Mouse (Mus musculus) kidney, adult 2 months (tissue): ENCODE data around the gene Nkap.
A peak's percentile ranks its signal among the peaks of the same experiment; 100 is the strongest.

Source experiments
- CTCF ChIP-seq: fragments of 200-500 bp; conservative IDR thresholded peaks from 2 replicates; pipeline ENCODE4 v1.5.1; 2011; ENCODE audit warnings: low read depth, mild to moderate bottlenecking, control low read depth, low read length, moderate library complexity, mixed read lengths; ENCODE audit not compliant: insufficient read depth, insufficient read length
- POLR2A ChIP-seq: fragments of 200-500 bp; IDR thresholded peaks from one replicate; pipeline ENCODE4 v1.6.1; 2011; ENCODE audit warnings: low read depth, low read length, control low read depth

DNA sequence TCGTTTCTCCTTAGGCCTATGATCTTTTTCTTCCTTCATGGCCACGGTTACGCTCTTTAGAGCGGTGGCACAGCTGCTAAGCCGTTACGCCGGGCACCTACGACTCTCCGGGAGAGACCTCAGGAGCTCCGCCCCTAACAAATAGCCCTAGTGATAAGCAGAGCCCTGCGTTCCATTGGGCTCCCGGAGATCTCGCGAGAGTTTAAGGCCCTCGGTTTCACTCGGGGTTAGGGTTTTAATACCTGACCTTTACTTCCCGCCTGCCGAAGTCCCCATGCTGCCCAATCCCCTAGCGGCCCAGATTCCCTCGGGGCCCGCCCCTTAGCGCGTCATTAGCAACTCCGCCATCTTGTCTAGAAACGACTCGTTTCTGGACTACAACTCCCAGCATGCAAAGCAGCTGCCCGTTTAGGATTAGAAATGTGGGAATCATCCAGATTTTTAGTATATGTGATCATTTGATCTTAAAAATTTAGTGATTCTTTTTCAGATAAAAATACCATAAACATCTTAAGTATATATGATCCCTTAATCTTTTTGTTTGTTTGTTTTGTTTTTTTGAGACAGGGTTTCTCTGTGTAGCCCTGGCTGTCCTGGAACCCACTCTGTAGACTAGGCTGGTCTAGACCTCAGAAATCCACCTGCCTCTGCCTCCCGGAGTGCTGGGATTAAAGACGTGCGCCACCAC is 16.3 kb upstream of the Nkap start, which contains the start of gene Upf3b:
- TF ChIP-seq CTCF: no peak
- peak; percentile 44 for TF ChIP-seq POLR2A
